Mouse (Mus musculus) E14TG2a.4 (cell line): ENCODE results near the gene Nob1.

Source experiments
- CTCF ChIP-seq: conservative IDR thresholded peaks from 2 replicates; pipeline ENCODE4 v1.5.1; 2014; ENCODE audit warnings: low read length
- NANOG ChIP-seq: IDR thresholded peaks from 2 replicates; pipeline ENCODE4 v1.6.1; 2014; ENCODE audit warnings: borderline replicate concordance, low read length, mixed read lengths
- POU5F1 ChIP-seq: IDR thresholded peaks from 2 replicates; pipeline ENCODE4 v1.6.1; 2014; ENCODE audit warnings: low read length, borderline replicate concordance

DNA sequence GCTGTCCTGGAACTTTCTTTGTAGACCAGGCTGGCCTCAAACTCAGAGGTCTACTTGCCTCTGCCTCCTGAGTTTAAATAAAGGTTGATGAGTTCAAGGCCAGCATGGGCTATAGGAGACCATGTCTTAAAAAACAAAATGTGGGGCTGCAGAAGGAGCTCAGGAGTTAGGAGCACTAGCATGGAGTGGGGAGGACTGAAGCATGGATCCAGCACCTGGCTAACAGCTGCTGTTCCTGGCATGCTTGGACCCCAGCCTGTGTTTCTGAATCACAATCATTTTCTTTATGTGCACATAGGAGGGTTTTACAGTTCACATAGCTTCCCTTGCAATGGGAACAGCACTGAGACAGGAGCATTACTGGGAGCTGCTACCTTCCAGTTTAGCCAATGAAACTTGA is 22.9 kb upstream of the Nob1 start:
- TF ChIP-seq CTCF, result no peak
- no peak for TF ChIP-seq NANOG
- TF ChIP-seq POU5F1, result no peak
